Mouse (Mus musculus): ENCODE data around the gene Gm20388. TPM values are rescaled to one million over a fixed set of nuclear protein-coding genes. Genes with fewer than 3 reads are reported as not detected.

Gm20388 gene
- polyA plus RNA-seq, 1 experiment from 2014 or later: not detected

DNA sequence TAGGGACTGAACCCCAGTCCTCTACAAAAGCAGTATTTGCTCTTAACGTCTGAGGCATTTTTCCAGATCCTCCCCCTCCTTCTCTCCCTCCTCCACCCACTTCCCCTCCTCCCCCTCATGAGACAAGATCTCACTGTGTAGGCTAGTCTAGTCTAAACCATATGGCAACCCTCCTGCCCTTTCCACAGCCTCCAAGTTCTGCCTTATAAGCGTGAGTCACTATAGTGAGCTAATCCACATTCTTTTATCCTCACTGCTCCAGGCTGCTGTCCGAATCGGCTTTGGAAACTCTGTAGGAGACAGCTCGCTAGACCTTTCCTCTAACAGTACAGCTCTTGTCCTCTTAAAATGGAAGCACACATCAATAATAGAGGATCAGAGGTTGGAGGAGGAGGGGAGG lies 3956.3 kb downstream of the Gm20388 start:
- no peaks in the 10 kb centered on the region for H3K9me3 ChIP-seq (replicated peaks)
- no peak for DNase-seq
- H3K4me2 ChIP-seq: no peak overlapping the region
- no peak overlapping the region for H3K9ac ChIP-seq
- peaks cover 41% of the 10 kb centered on the region for H3K27me3 ChIP-seq
- no peak overlapping the region for H3K4me3 ChIP-seq (replicated peaks)
- 38% methylated on average over 5 of the region's 5 CpGs for WGBS (ENCODE audit: insufficient replicate concordance)
- H3K36me3 ChIP-seq: no peaks in the 10 kb centered on the region
- no peak for ATAC-seq (ENCODE audit: low read depth)
- no peak overlapping the region for H3K27ac ChIP-seq
- no peaks in the 10 kb centered on the region for H3K4me1 ChIP-seq (replicated peaks)

DNA sequence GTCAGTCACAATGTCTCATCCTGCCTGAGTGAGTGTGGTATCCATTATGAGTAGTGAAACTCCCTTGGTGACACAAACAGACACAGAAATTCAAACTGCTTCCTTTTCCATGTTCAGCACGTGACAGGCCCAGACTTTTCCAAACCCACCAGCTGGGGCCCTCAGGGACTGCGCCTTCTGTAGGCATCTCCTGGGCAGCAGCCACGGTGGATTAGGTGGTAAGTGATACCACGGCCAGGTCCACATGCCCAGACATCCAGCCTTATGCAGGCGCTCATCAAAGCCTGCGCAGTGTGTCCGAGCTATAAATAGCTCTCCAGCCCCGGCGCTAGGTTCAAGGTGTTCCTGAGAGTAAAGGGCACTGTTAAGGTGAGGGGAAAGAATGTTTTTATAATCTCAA lies 3961.4 kb downstream of the Gm20388 start:
- H3K9ac ChIP-seq: no peak overlapping the region
- H3K27ac ChIP-seq: no peak overlapping the region
- no peaks in the 10 kb centered on the region for H3K4me1 ChIP-seq (replicated peaks)
- no peaks in the 10 kb centered on the region for H3K9me3 ChIP-seq (replicated peaks)
- no peak overlapping the region for H3K4me3 ChIP-seq (replicated peaks)
- ATAC-seq (ENCODE audit: low read depth) (no peak), DNase-seq (no peak)
- no peak overlapping the region for H3K4me2 ChIP-seq
- H3K36me3 ChIP-seq: no peaks in the 10 kb centered on the region
- H3K27me3 ChIP-seq: peaks cover 4% of the 10 kb centered on the region; the same call in 1 of the 2 replicates
- 69% methylated on average over 9 of the region's 9 CpGs for WGBS (ENCODE audit: insufficient replicate concordance)

- no peak overlapping the region for H3K27ac ChIP-seq
These were observed 3962.7 kb downstream of the Gm20388 start for GRCm38 (mm10) chr8:123873364-123873763.

GRCm38 (mm10) chr8:123874324-123874723 lies 3963.7 kb downstream of the Gm20388 start:
- no peaks in the 10 kb centered on the region for H3K36me3 ChIP-seq
- no peak overlapping the region for H3K9ac ChIP-seq
- DNase-seq: no peak
- no peak overlapping the region for H3K4me2 ChIP-seq
- no peaks in the 10 kb centered on the region for H3K27me3 ChIP-seq
- ATAC-seq (ENCODE audit: low read depth): no peak
- no peaks in the 10 kb centered on the region for H3K9me3 ChIP-seq (replicated peaks)
- no peak overlapping the region for H3K4me3 ChIP-seq (replicated peaks)
- no peak overlapping the region for H3K27ac ChIP-seq
- 68% methylated on average over 11 of the region's 11 CpGs for WGBS (ENCODE audit: insufficient replicate concordance)
- H3K4me1 ChIP-seq (replicated peaks): no peaks in the 10 kb centered on the region

More at GRCm38 (mm10) chr8:123873364-123873763, 3962.7 kb downstream of the Gm20388 start:
- Histone ChIP-seq H3K4me1 (replicated peaks) (no peaks in the 10 kb centered on the region), H3K4me3 (replicated peaks) (no peak overlapping the region), H3K4me2 (no peak overlapping the region), H3K9me3 (replicated peaks) (no peaks in the 10 kb centered on the region), H3K9ac (no peak overlapping the region), H3K36me3 (no peaks in the 10 kb centered on the region), H3K27me3 (no peaks in the 10 kb centered on the region)
- no peak for ATAC-seq (ENCODE audit: low read depth)
- WGBS (ENCODE audit: insufficient replicate concordance): 57% methylated on average over 6 of the region's 6 CpGs
- no peak for DNase-seq

DNA sequence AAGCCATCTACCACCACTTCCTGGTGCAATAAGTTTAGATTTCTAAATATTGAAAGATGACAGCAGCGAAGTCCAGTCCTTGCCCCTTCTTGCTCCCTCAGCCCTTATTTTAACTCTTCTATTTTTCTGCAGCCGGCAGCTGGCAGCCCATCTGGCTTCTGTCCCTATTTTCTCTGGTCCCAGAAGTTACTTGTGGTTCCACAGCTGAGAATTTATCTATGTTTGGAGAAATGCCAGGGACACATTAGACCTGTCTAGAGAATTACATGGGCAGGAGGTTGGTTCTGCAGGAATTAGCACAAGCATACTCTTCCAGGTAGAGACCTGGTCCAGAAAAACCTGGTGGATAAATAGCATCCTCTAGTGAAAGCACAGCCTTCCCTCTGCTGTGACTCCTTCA lies 3967.2 kb downstream of the Gm20388 start:
- no peaks in the 10 kb centered on the region for H3K4me1 ChIP-seq (replicated peaks)
- H3K9ac ChIP-seq: no peak overlapping the region
- H3K9me3 ChIP-seq (replicated peaks): no peaks in the 10 kb centered on the region
- H3K27me3 ChIP-seq: peaks cover 3% of the 10 kb centered on the region; the same call in 1 of the 2 replicates
- H3K4me3 ChIP-seq (replicated peaks): no peak overlapping the region
- no peaks in the 10 kb centered on the region for H3K36me3 ChIP-seq
- DNase-seq: no peak
- WGBS (ENCODE audit: insufficient replicate concordance): 59% methylated on average over 2 of the region's 2 CpGs
- no peak for ATAC-seq (ENCODE audit: low read depth)
- no peak overlapping the region for H3K4me2 ChIP-seq
- no peak overlapping the region for H3K27ac ChIP-seq

DNA sequence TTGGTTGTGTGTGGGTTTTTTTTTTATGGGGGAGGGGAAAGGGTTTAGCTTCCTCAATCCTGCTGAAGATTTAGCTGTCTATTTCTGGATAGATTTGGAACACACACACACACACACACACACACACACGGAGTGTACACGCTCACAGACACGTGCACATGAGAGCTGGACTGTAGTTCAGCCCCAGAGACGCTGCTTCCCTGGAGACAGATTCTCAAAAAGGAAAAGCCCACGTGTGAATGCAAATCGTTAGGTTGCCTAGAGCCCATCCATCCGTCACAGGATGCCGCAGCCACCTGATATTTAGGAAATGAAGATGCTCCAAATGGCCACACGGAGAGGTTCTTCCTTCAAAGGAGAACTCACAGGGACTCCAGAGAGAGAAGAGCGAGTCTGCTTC lies 3969.6 kb downstream of the Gm20388 start:
- H3K9me3 ChIP-seq (replicated peaks): no peaks in the 10 kb centered on the region
- WGBS (ENCODE audit: insufficient replicate concordance): 47% methylated on average over 10 of the region's 10 CpGs
- no peak overlapping the region for H3K9ac ChIP-seq
- DNase-seq: no peak
- no peaks in the 10 kb centered on the region for H3K36me3 ChIP-seq
- ATAC-seq (ENCODE audit: low read depth): no peak
- H3K27me3 ChIP-seq: peaks cover 26% of the 10 kb centered on the region
- H3K4me2 ChIP-seq: no peak overlapping the region
- no peak overlapping the region for H3K4me3 ChIP-seq (replicated peaks)
- H3K27ac ChIP-seq: no peak overlapping the region
- no peaks in the 10 kb centered on the region for H3K4me1 ChIP-seq (replicated peaks)

- 34% methylated on average over 4 of the region's 4 CpGs for WGBS (ENCODE audit: insufficient replicate concordance)
- DNase-seq (no peak), ATAC-seq (ENCODE audit: low read depth) (no peak)
- H3K27me3 ChIP-seq: peaks cover 32% of the 10 kb centered on the region
- no peaks in the 10 kb centered on the region for H3K4me1 ChIP-seq (replicated peaks)
- H3K27ac ChIP-seq: no peak overlapping the region
- H3K4me3 ChIP-seq (replicated peaks): no peak overlapping the region
- H3K4me2 ChIP-seq: no peak overlapping the region
- no peaks in the 10 kb centered on the region for H3K36me3 ChIP-seq
- H3K9me3 ChIP-seq (replicated peaks): no peaks in the 10 kb centered on the region
- H3K9ac ChIP-seq: no peak overlapping the region
These were observed 3970.2 kb downstream of the Gm20388 start for GRCm38 (mm10) chr8:123880821-123881350.

- 58% methylated on average over 2 of the region's 2 CpGs for WGBS (ENCODE audit: insufficient replicate concordance)
- no peak for ATAC-seq (ENCODE audit: low read depth)
- H3K27ac ChIP-seq: no peak overlapping the region
These were observed 3971.8 kb downstream of the Gm20388 start for GRCm38 (mm10) chr8:123882412-123882811.

GRCm38 (mm10) chr8:123883094-123883493 lies 3972.5 kb downstream of the Gm20388 start:
- 87% methylated on average over 4 of the region's 4 CpGs for WGBS (ENCODE audit: insufficient replicate concordance)
- ATAC-seq (ENCODE audit: low read depth) (no peak), DNase-seq (no peak)
- Histone ChIP-seq H3K9me3 (replicated peaks) (no peaks in the 10 kb centered on the region), H3K4me3 (replicated peaks) (no peak overlapping the region), H3K4me2 (no peak overlapping the region), H3K27ac (no peak overlapping the region), H3K4me1 (replicated peaks) (no peaks in the 10 kb centered on the region), H3K27me3 (peaks cover 48% of the 10 kb centered on the region), H3K36me3 (no peaks in the 10 kb centered on the region), H3K9ac (no peak overlapping the region)

More at GRCm38 (mm10) chr8:123882412-123882811, 3971.8 kb downstream of the Gm20388 start:
- H3K4me2 ChIP-seq: no peak overlapping the region
- no peak overlapping the region for H3K4me3 ChIP-seq (replicated peaks)
- DNase-seq: no peak
- H3K27me3 ChIP-seq: peaks cover 47% of the 10 kb centered on the region
- H3K4me1 ChIP-seq (replicated peaks): no peaks in the 10 kb centered on the region
- no peak overlapping the region for H3K9ac ChIP-seq
- H3K36me3 ChIP-seq: no peaks in the 10 kb centered on the region
- H3K9me3 ChIP-seq (replicated peaks): no peaks in the 10 kb centered on the region

GRCm38 (mm10) chr8:123884721-123885565 lies 3974.3 kb downstream of the Gm20388 start:
- H3K9me3 ChIP-seq (replicated peaks): no peaks in the 10 kb centered on the region
- no peak for DNase-seq
- no peak overlapping the region for H3K9ac ChIP-seq
- no peak for ATAC-seq (ENCODE audit: low read depth)
- H3K4me3 ChIP-seq (replicated peaks): no peak overlapping the region
- peaks cover 63% of the 10 kb centered on the region for H3K27me3 ChIP-seq
- 8% methylated on average over 14 of the region's 14 CpGs for WGBS (ENCODE audit: insufficient replicate concordance)
- no peak overlapping the region for H3K4me2 ChIP-seq
- no peak overlapping the region for H3K27ac ChIP-seq
- no peaks in the 10 kb centered on the region for H3K36me3 ChIP-seq
- H3K4me1 ChIP-seq (replicated peaks): no peaks in the 10 kb centered on the region

- no peak for DNase-seq
- Histone ChIP-seq H3K27ac (no peak overlapping the region), H3K9ac (no peak overlapping the region), H3K4me1 (replicated peaks) (peaks cover 5% of the 10 kb centered on the region), H3K4me3 (replicated peaks) (no peak overlapping the region), H3K36me3 (no peaks in the 10 kb centered on the region), H3K4me2 (no peak overlapping the region), H3K9me3 (replicated peaks) (no peaks in the 10 kb centered on the region), H3K27me3 (peaks cover 82% of the 10 kb centered on the region)
- no peak for ATAC-seq (ENCODE audit: low read depth)
- 85% methylated on average over 4 of the region's 4 CpGs for WGBS (ENCODE audit: insufficient replicate concordance)
These were observed 3976.5 kb downstream of the Gm20388 start for GRCm38 (mm10) chr8:123887163-123887562.

DNA sequence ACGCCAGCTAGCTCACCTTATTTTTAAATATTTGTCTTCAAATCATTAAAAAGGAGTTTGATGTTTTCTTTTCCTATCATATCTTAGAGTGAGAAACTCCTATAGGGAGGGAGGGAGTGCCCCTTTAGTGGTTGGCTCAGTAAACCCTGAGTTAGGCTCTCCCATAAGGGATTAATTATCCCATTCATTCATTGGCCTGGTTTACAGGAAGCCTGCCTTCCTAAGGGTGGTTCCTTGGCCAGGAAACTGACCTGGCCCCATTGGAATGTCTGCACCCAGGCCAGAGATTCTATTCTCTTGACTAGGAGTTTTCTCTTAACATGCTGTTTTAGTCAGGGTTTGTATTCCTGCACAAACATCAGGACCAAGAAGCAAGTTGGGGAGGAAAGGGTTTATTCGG lies 3977.3 kb downstream of the Gm20388 start:
- no peaks in the 10 kb centered on the region for H3K36me3 ChIP-seq
- H3K4me1 ChIP-seq (replicated peaks): peaks cover 7% of the 10 kb centered on the region
- no peak overlapping the region for H3K27ac ChIP-seq
- H3K4me2 ChIP-seq: no peak overlapping the region
- WGBS (ENCODE audit: insufficient replicate concordance): 70% methylated on average over 2 of the region's 2 CpGs
- H3K4me3 ChIP-seq (replicated peaks): no peak overlapping the region
- no peak overlapping the region for H3K9ac ChIP-seq
- ATAC-seq (ENCODE audit: low read depth) (no peak), DNase-seq (no peak)
- H3K9me3 ChIP-seq (replicated peaks): no peaks in the 10 kb centered on the region
- H3K27me3 ChIP-seq: peaks cover 90% of the 10 kb centered on the region

Data from liver, embryonic 13.5 days (tissue).